Mouse (Mus musculus) gastrocnemius, postnatal 4 days (tissue): Measurements from ENCODE around the gene Ddc. TPM values are rescaled to one million over a fixed set of nuclear protein-coding genes. Genes with fewer than 3 reads are reported as not detected.

ENCODE experiments used
- DNase-seq, 2 experiments: peaks; one replicate each; pipeline ENCODE4 v3.0.0; 2021 to 2022; ENCODE audit warnings: low spot score in 2 of 2, mixed read lengths in 2 of 2
- total RNA-seq, 2 experiments: library from RNA; stranded (reverse); gene quantifications; 2 replicates each; pipeline ENCODE4 v1.2.3; 2021

Gene Ddc
- total RNA-seq, 2 experiments from 2014 or later = 60.0 to 67.4 TPM

GRCm38 (mm10) chr11:11907703-11908413 lies 9.9 kb upstream of the Ddc start:
- DNase-seq = no peak

- DNase-seq = no peak
Measured at GRCm38 (mm10) chr11:11905518-11905917, 7.6 kb upstream of the Ddc start.

GRCm38 (mm10) chr11:11904995-11905394 lies 7.1 kb upstream of the Ddc start:
- DNase-seq = no peak

- no peak for DNase-seq
Measured at GRCm38 (mm10) chr11:11901509-11901908, 3.6 kb upstream of the Ddc start.

- DNase-seq = no peak
Measured at GRCm38 (mm10) chr11:11898496-11898895, 552 bp upstream of the Ddc start.

- DNase-seq = no peak
Measured at GRCm38 (mm10) chr11:11895479-11895878, 2.5 kb downstream of the Ddc start.

GRCm38 (mm10) chr11:11893769-11894168 lies 4.2 kb downstream of the Ddc start:
- DNase-seq = no peak

GRCm38 (mm10) chr11:11892993-11893602 lies 4.8 kb downstream of the Ddc start:
- DNase-seq = no peak

- DNase-seq = no peak
Measured at GRCm38 (mm10) chr11:11891832-11892231, 6.1 kb downstream of the Ddc start.

GRCm38 (mm10) chr11:11890139-11890741 lies 7.7 kb downstream of the Ddc start:
- no peak for DNase-seq

GRCm38 (mm10) chr11:11888727-11889126 lies 9.2 kb downstream of the Ddc start:
- DNase-seq = no peak

GRCm38 (mm10) chr11:11888051-11888450 lies 9.9 kb downstream of the Ddc start:
- no peak for DNase-seq

GRCm38 (mm10) chr11:11886403-11886998 lies 11.4 kb downstream of the Ddc start:
- DNase-seq = no peak

- no peak for DNase-seq
Measured at GRCm38 (mm10) chr11:11885921-11886320, 12.0 kb downstream of the Ddc start.

- DNase-seq = no peak
Measured at GRCm38 (mm10) chr11:11885246-11885643, 12.7 kb downstream of the Ddc start.

GRCm38 (mm10) chr11:11884533-11885245 lies 13.3 kb downstream of the Ddc start:
- DNase-seq = no peak

GRCm38 (mm10) chr11:11881783-11882155 lies 16.2 kb downstream of the Ddc start:
- DNase-seq = no peak

GRCm38 (mm10) chr11:11881026-11881782 lies 16.7 kb downstream of the Ddc start:
- DNase-seq = no peak

- no peak for DNase-seq
Measured at GRCm38 (mm10) chr11:11880351-11880750, 17.6 kb downstream of the Ddc start.

GRCm38 (mm10) chr11:11879699-11880002 lies 18.3 kb downstream of the Ddc start:
- no peak for DNase-seq
